12 mouse cellular contexts compared by ENCODE assay signal in the genomic region with DNA sequence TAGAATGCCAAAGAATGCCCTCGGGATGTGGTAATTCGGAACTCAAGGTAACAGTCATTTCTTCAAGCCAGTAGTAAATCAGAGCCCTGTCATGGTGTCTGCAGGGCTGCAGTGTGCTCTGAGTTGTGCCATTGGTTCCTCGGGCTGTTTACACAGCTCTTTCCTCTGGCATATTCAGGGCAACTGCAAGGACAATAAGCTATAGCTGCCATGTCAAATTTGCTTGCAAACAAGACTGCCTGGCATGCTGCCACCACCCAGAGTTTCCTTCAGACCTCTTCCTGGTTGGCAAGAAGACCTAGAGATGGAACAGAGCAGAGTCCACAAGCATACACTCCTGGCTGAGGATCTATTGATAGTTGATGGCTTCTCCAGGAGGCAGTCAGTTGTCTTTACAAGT.
A peak's percentile ranks its signal among the peaks of the same experiment; 100 is the strongest.
DNase-seq lines count a peak whose midpoint lies in the region; ATAC-seq and TF ChIP-seq lines count a peak whose summit lies in the region.
"Had no signal": no experiment of that assay in that cellular context is flagged by ENCODE, and none has a peak within 500 bp of the region (broad histone marks: within the 10 kb centered on the region; RNA-seq: fewer than 3 reads in every experiment).

No protein-coding gene starts in this region.

- TF ChIP-seq CTCF in cerebellum, adult 2 months (IDR thresholded peaks at IDR 0.05; ENCODE audit: borderline replicate concordance, insufficient read depth, low read depth, low read length): no peak
- no peak for TF ChIP-seq CTCF in stomach, postnatal 0 days (IDR thresholded peaks at IDR 0.05; ENCODE audit: low read depth)

- intact Hi-C loops in heart, postnatal 36 days (cut with DNase I): no loop called here

- H3K4me3 ChIP-seq in cerebellum, adult 2 months (replicated peaks; ENCODE audit: insufficient read depth, low read depth, low read length): no peak overlapping the region
- no peak overlapping the region for H3K4me3 ChIP-seq in midbrain, embryonic 11.5 days (ENCODE audit: low read depth, low read length)
- no peak overlapping the region for H3K4me3 ChIP-seq in midbrain, embryonic 10.5 days
- no peak overlapping the region for H3K4me3 ChIP-seq in stomach, postnatal 0 days (ENCODE audit: low read depth, low read length)
- no peak overlapping the region for H3K4me3 ChIP-seq in limb, embryonic 10.5 days
- H3K4me3 ChIP-seq: embryonic facial prominence, embryonic 12.5 days; left cerebral cortex, adult 2 months had no signal

- H3K4me1 ChIP-seq in cerebellum, adult 2 months (ENCODE audit: control insufficient read depth, insufficient read depth, low read length): no peaks in the 10 kb centered on the region
- H3K4me1 ChIP-seq in midbrain, embryonic 11.5 days (ENCODE audit: control insufficient read depth, insufficient read depth, low read length): no peaks in the 10 kb centered on the region
- H3K4me1 ChIP-seq in midbrain, embryonic 10.5 days: peaks cover 6% of the 10 kb centered on the region; the same call in 1 of the 2 replicates
- H3K4me1 ChIP-seq in stomach, postnatal 0 days (replicated peaks; ENCODE audit: control insufficient read depth, insufficient read depth): no peaks in the 10 kb centered on the region
- H3K4me1 ChIP-seq in limb, embryonic 10.5 days: no peaks in the 10 kb centered on the region
- H3K4me1 ChIP-seq: embryonic facial prominence, embryonic 12.5 days had no signal

- H3K27ac ChIP-seq in cerebellum, adult 2 months (ENCODE audit: insufficient read depth, low read length): no peak overlapping the region
- no peak overlapping the region for H3K27ac ChIP-seq in midbrain, embryonic 11.5 days (ENCODE audit: low read depth, low read length)
- no peak overlapping the region for H3K27ac ChIP-seq in midbrain, embryonic 10.5 days (replicated peaks)
- no peak overlapping the region for H3K27ac ChIP-seq in stomach, postnatal 0 days (replicated peaks)
- no peak overlapping the region for H3K27ac ChIP-seq in limb, embryonic 10.5 days
- H3K27ac ChIP-seq: embryonic facial prominence, embryonic 12.5 days; left cerebral cortex, adult 2 months had no signal

- H3K27me3 ChIP-seq in cerebellum, adult 2 months (ENCODE audit: control insufficient read depth, insufficient read depth, low read length): no peaks in the 10 kb centered on the region
- H3K27me3 ChIP-seq in midbrain, embryonic 11.5 days (ENCODE audit: control insufficient read depth, insufficient read depth, low read length): no peaks in the 10 kb centered on the region
- H3K27me3 ChIP-seq in midbrain, embryonic 10.5 days (ENCODE audit: low read depth, poor library complexity, severe bottlenecking): no peaks in the 10 kb centered on the region
- no peaks in the 10 kb centered on the region for H3K27me3 ChIP-seq in stomach, postnatal 0 days (ENCODE audit: control insufficient read depth, insufficient read depth, low read length)
- H3K27me3 ChIP-seq in limb, embryonic 10.5 days (ENCODE audit: low read depth, poor library complexity, severe bottlenecking): no peaks in the 10 kb centered on the region
- H3K27me3 ChIP-seq: embryonic facial prominence, embryonic 12.5 days had no signal

- no peak for ATAC-seq in midbrain, embryonic 11.5 days (ENCODE audit: low FRiP score)
- ATAC-seq in stomach, postnatal 0 days (ENCODE audit: low FRiP score, low TSS enrichment): 0 out of 2 replicates have a peak, but pooled peaks have one; percentile 18
- ATAC-seq: liver, postnatal 0 days had no signal

- no peak overlapping the region for H3K9ac ChIP-seq in midbrain, embryonic 11.5 days (ENCODE audit: low read length)
- no peak overlapping the region for H3K9ac ChIP-seq in stomach, postnatal 0 days (ENCODE audit: low read length)
- H3K9ac ChIP-seq: embryonic facial prominence, embryonic 12.5 days; liver, postnatal 0 days had no signal

- TF ChIP-seq EP300 in stomach, postnatal 0 days (optimal IDR thresholded peaks at IDR 0.05): no peak

- no peaks in the 10 kb centered on the region; the same call in 1 of the 2 replicates for H3K9me3 ChIP-seq in midbrain, embryonic 11.5 days (ENCODE audit: control insufficient read depth, low read length)
- H3K9me3 ChIP-seq in midbrain, embryonic 10.5 days (replicated peaks): peaks cover 8% of the 10 kb centered on the region
- H3K9me3 ChIP-seq in stomach, postnatal 0 days (ENCODE audit: control insufficient read depth, low read length): peaks cover 3% of the 10 kb centered on the region; the same call in 1 of the 2 replicates
- no peaks in the 10 kb centered on the region for H3K9me3 ChIP-seq in limb, embryonic 10.5 days (replicated peaks)
- H3K9me3 ChIP-seq: embryonic facial prominence, embryonic 12.5 days had no signal

- H3K36me3 ChIP-seq in midbrain, embryonic 11.5 days (ENCODE audit: control insufficient read depth, insufficient read depth, low read length): no peaks in the 10 kb centered on the region
- H3K36me3 ChIP-seq in midbrain, embryonic 10.5 days: no peaks in the 10 kb centered on the region
- no peaks in the 10 kb centered on the region for H3K36me3 ChIP-seq in stomach, postnatal 0 days (ENCODE audit: control insufficient read depth, insufficient read depth, low read length)
- no peaks in the 10 kb centered on the region for H3K36me3 ChIP-seq in limb, embryonic 10.5 days
- H3K36me3 ChIP-seq: embryonic facial prominence, embryonic 12.5 days had no signal

- DNase-seq in cerebellum, postnatal 10 days: peak; percentile 77 to 80
- no peak for DNase-seq in cerebellum, adult 2 months
- DNase-seq in midbrain, embryonic 11.5 days (ENCODE audit: low spot score, missing footprints): peak; percentile 31
- no peak for DNase-seq in midbrain, embryonic 10.5 days (ENCODE audit: low spot score)
- peak; percentile 97 for DNase-seq in large intestine, adult 2 months (ENCODE audit: low read depth, low spot score)
- peak; percentile 47 for DNase-seq in stomach, postnatal 0 days (ENCODE audit: low spot score)
- DNase-seq in limb, embryonic 10.5 days (ENCODE audit: low spot score): no peak
- DNase-seq in heart, postnatal 36 days: no peak
- DNase-seq: heart, postnatal 14 days; liver, postnatal 0 days had no signal

- WGBS in cerebellum, adult 2 months: 12% methylated on average over 3 of the region's 3 CpGs
- WGBS in midbrain, embryonic 11.5 days: 87% methylated on average over 3 of the region's 3 CpGs
- WGBS in midbrain, embryonic 10.5 days: 94% methylated on average over 3 of the region's 3 CpGs
- WGBS in large intestine, adult 2 months: 29% methylated on average over 3 of the region's 3 CpGs
- WGBS in stomach, postnatal 0 days: 76% methylated on average over 3 of the region's 3 CpGs
- 84% methylated on average over 3 of the region's 3 CpGs for WGBS in limb, embryonic 10.5 days

- no peak overlapping the region for H3K4me2 ChIP-seq in midbrain, embryonic 11.5 days
- no peak overlapping the region for H3K4me2 ChIP-seq in stomach, postnatal 0 days (replicated peaks; ENCODE audit: low read depth)
- H3K4me2 ChIP-seq: embryonic facial prominence, embryonic 12.5 days had no signal

- TF ChIP-seq POLR2A in cerebellum, adult 2 months (IDR thresholded peaks at IDR 0.05; ENCODE audit: borderline replicate concordance, insufficient read depth, low read length): no peak

Comparison
In these comparisons a context has a peak if more than half of its experiments do, and no peak if none do; other contexts are left out.
1. DNase-seq: peak in cerebellum, postnatal 10 days (2 of 2), midbrain, embryonic 11.5 days (single experiment), large intestine, adult 2 months (single experiment) and stomach, postnatal 0 days (single experiment); none in cerebellum, adult 2 months (0 of 2), midbrain, embryonic 10.5 days (single experiment), limb, embryonic 10.5 days (single experiment) and heart, postnatal 36 days (0 of 2).